Comparison of ENCODE assay signal across 9 mouse cellular contexts in genomic region chr16:20169471-20170106, GRCm38 (mm10). TPM values are rescaled to one million over a fixed set of nuclear protein-coding genes. Genes with fewer than 3 reads are reported as not detected.
DNase-seq lines count a peak whose midpoint lies in the region; ATAC-seq and TF ChIP-seq lines count a peak whose summit lies in the region.
"Had no signal": no experiment of that assay in that cellular context is flagged by ENCODE, and none has a peak within 500 bp of the region (broad histone marks: within the 10 kb centered on the region; RNA-seq: fewer than 3 reads in every experiment).

No protein-coding gene starts in this region.

- WGBS in lung, postnatal 0 days, result 46% methylated on average over 3 of the region's 3 CpGs

- peak; percentile 35 for TF ChIP-seq CTCF in lung, postnatal 0 days (IDR thresholded peaks at IDR 0.05)

- H3K9me3 ChIP-seq in lung, postnatal 0 days (ENCODE audit: low read length), result no peaks in the 10 kb centered on the region

- H3K27ac ChIP-seq in lung, postnatal 0 days (ENCODE audit: low read length), result peak overlapping the region; percentile 2; the same call in 1 of the 2 replicates

- no peak overlapping the region for H3K4me2 ChIP-seq in lung, postnatal 0 days (replicated peaks; ENCODE audit: low read depth, low read length)

- no peaks in the 10 kb centered on the region; the same call in 1 of the 2 replicates for H3K4me1 ChIP-seq in lung, postnatal 0 days (ENCODE audit: insufficient read depth, low read depth, low read length)

- no peak overlapping the region for H3K4me3 ChIP-seq in lung, postnatal 0 days (ENCODE audit: low read depth, low read length)

- no peaks in the 10 kb centered on the region for H3K27me3 ChIP-seq in lung, postnatal 0 days (replicated peaks; ENCODE audit: insufficient read depth, low read length)

- intact Hi-C loops in gastrocnemius, postnatal 36 days (cut with DNase I), result no loop called here

- TF ChIP-seq EP300 in lung, postnatal 0 days (IDR thresholded peaks at IDR 0.05), result no peak

- peak; percentile 7 for DNase-seq in gastrocnemius, adult 18-20 months (ENCODE audit: low spot score)
- DNase-seq in gastrocnemius, postnatal 36 days, result no peak
- DNase-seq in MN1 (ENCODE audit: low spot score), result peak; percentile 16
- peak; percentile 15 for DNase-seq in fibroblast of lung, adult 2 months (ENCODE audit: low read depth)
- peak; percentile 72 for DNase-seq in lung, postnatal 0 days (ENCODE audit: low spot score)
- no peak for DNase-seq in testis, postnatal 14 days (ENCODE audit: low spot score)
- DNase-seq in spleen, postnatal 14 days (ENCODE audit: low spot score in 2 of 2), result no peak
- no peak for DNase-seq in kidney, postnatal 14 days
- DNase-seq: kidney, postnatal 36 days had no signal

- H3K9ac ChIP-seq in lung, postnatal 0 days (replicated peaks; ENCODE audit: low read depth), result no peak overlapping the region

- peaks cover 19% of the 10 kb centered on the region; the same call in 1 of the 2 replicates for H3K36me3 ChIP-seq in lung, postnatal 0 days (ENCODE audit: insufficient read depth, low read length)

- peak; percentile 87 for ATAC-seq in lung, postnatal 0 days

RNA-seq across cellular contexts. Expression of gene Yeats2, which starts 28.7 kb away (rescaled TPM):
- 1 to 10 TPM; 3.3 to 3.7 TPM for total RNA-seq in gastrocnemius, adult 18-20 months (2021)
- total RNA-seq in gastrocnemius, postnatal 36 days (2021), result 1 to 10 TPM; 5.4 to 7.6 TPM
- polyA plus RNA-seq in lung, postnatal 0 days (2015; fragmentation: Nextera tagmentation; extraction: Ambion mirVana), result 6.4 and 7.8 TPM in 2 replicates

Comparison
In these comparisons a context has a peak if more than half of its experiments do, and no peak if none do; other contexts are left out.
1. DNase-seq: peak in gastrocnemius, adult 18-20 months (single experiment), MN1 (single experiment), fibroblast of lung, adult 2 months (single experiment) and lung, postnatal 0 days (single experiment); none in gastrocnemius, postnatal 36 days (0 of 2), testis, postnatal 14 days (single experiment), spleen, postnatal 14 days (0 of 2) and kidney, postnatal 14 days (single experiment).